Mouse (Mus musculus) left cerebral cortex, adult 6 months (tissue): ENCODE results near the gene Tulp3. TPM values are rescaled to one million over a fixed set of nuclear protein-coding genes. Genes with fewer than 3 reads are reported as not detected.

Source experiments
- long read RNA-seq, 2 experiments: library from polyadenylated mRNA; unstranded; transcript quantifications; one replicate each; pipeline ENCODE4 v2.0.0; 2019 to 2020
- polyA plus RNA-seq: library from polyadenylated mRNA; unstranded; fragments of <200 nt; fragmentation: Nextera tagmentation; gene quantifications from 2 replicates; pipeline ENCODE4 v1.2.3, GENCODE M21; 2021

Tulp3 gene
- polyA plus RNA-seq = 2.7 and 4.2 TPM in 2 replicates
- long read RNA-seq, experiment 1, transcript Tulp3-205 (2 exons, 1,053 nt) = major isoform, 7 of 10 reads
- long read RNA-seq, experiment 1, partial matches to known transcripts = 0 of 10 reads
- long read RNA-seq, experiment 1, other reads (novel, unspliced or antisense) = 2 of 10 reads
- long read RNA-seq, experiment 2, partial matches to known transcripts = 0 of 8 reads
- long read RNA-seq, experiment 2, other reads (novel, unspliced or antisense) = 5 of 8 reads

DNA sequence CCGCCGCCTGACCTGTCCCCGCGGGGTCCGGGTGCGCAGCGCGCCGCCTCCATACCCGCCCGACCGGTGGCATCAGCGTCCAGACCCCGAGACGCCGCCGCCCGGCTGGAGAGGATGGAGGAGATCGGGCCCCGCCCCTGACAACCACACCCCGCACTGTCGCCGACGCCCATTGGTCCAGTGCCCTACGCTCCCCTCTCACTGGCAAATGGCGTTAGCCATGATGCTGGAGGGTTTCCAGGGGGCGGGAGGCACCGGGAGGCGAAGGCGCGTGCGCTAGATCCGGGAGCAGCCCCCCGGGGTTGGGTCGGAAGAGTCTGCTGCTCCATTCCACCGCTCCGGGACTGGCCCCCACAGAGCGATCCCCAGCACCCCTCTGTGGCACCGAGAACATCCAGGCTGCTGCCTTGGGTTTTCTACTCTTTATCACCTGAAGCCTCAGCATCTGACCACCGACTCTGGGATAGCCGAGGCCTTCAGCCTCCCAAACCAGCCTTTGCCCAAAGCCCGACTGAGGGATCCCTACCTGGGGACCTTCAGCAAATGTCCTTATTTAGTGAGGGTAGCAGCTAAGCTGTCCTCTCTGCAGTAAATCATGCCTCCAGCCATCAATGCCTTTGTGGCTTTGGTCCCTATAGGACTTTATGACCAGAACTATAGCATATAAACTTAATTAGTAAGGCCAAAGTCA lies at the start of gene Tulp3:
Gene Tulp3, minus strand, starts transcription at position 126 of the 691 bp plus-strand sequence.

GRCm38 (mm10) chr6:128398996-128399395 lies 43.3 kb upstream of the Tulp3 start, which contains the start of gene Nrip2:
TSS of gene Nrip2 (plus strand) at chr6:128399296.

DNA sequence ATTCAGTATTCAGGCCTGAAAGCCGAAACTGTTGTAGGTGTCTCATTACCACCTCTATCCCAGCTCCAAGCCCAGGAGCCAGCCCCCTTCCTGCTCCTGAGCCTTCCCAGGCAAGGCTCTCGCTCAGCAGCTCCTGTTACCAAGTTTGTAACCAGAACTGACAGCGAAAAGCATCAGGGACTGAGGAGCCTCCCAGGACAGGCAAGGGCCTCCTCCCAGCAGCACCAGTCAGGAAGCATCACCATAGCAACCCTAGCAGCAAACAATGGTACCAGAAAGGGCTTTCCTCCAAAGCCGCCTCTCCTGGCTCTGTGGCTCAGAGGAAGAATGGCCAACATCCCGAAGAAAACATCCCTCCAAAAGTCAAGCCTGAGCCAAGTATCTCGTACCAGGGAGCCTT lies 19.5 kb upstream of the Tulp3 start, which contains the start of the genes Tex52 and Gm44596:
Gene Tex52, plus strand, starts transcription at position 265 of the 400 bp plus-strand sequence.
Gene Gm44596, plus strand, starts transcription at position 312 of the 400 bp plus-strand sequence.

GRCm38 (mm10) chr6:128362381-128363006 lies 6.8 kb upstream of the Tulp3 start, which contains the start of the genes Rhno1 and Foxm1:
TSS of gene Rhno1 (minus strand) at chr6:128362911.
TSS of gene Foxm1 (plus strand) at chr6:128362967.

DNA sequence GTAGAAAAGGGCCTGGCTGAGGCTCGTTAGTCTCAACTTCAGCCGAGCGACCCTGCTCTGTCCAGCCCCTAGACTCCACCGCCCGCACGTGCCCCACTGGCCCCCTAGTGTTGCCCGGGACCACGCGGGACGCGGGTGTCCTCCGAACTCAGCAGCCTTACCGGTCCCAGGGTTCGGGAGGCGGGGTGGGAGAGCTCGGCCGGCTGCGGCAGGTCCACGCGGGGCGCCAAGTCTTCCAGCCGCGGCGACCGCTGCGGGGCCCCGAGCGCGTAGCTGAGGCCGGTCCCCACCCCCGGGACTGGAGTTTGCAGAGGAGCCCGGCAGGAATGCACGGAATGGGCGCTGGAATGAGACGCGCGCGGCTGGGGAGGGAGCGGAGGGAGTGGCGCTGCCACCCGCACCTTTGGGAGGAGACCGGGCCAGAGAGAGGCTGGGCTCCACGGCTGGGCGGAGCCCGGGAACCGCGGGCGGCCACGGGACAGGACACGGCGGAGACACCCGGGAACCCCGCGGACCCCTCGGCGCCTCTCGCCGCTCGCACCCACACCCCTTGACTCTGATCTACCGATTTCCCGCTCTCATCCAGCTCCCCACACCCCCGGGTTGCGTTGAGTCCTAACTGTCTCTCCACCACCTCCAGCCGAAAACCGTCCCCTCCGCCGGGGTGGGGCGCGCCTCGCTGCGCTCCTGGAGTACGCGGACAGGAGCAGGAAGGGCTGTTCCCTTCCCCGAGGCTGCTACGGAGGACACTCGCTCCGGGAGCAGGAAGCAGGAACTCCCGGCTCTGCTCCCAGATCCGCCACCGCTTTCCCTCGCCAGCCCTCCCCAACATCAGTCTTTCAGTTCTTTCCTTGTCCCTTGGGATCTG lies 55.3 kb downstream of the Tulp3 start, which contains the start of gene Tead4:
Gene Tead4, minus strand, starts transcription at position 690 of the 868 bp plus-strand sequence.

Other genes with a start within 250 kb of the Tulp3 start
- gene Tspan9, start 212.3 kb downstream of the Tulp3 start, polyA plus RNA-seq = 21.5 and 26.0 TPM in 2 replicates
- 0.21 TPM in 1 of 2 replicates, not detected in the other for gene Tead4, start 55.0 kb downstream of the Tulp3 start, polyA plus RNA-seq
- gene Rhno1, start 7.1 kb upstream of the Tulp3 start, polyA plus RNA-seq = 18.3 and 18.4 TPM in 2 replicates
- gene Foxm1, start 7.1 kb upstream of the Tulp3 start, polyA plus RNA-seq = 0.12 and 0.26 TPM in 2 replicates
- gene Tex52, start 19.6 kb upstream of the Tulp3 start, polyA plus RNA-seq = 1.7 and 2.0 TPM in 2 replicates
- gene Gm44596, start 19.7 kb upstream of the Tulp3 start, polyA plus RNA-seq = not detected in 2 replicates
- gene Nrip2, start 43.4 kb upstream of the Tulp3 start, polyA plus RNA-seq = 9.1 and 11.4 TPM in 2 replicates
- 15.1 and 21.6 TPM in 2 replicates for gene Itfg2, start 69.1 kb upstream of the Tulp3 start, polyA plus RNA-seq
- gene Fkbp4, start 82.8 kb upstream of the Tulp3 start, polyA plus RNA-seq = 98.4 and 108 TPM in 2 replicates
- not detected in 2 replicates for gene Pzp, start 170.9 kb upstream of the Tulp3 start, polyA plus RNA-seq
- 44.4 and 48.9 TPM in 2 replicates for gene A2ml1, start 225.8 kb upstream of the Tulp3 start, polyA plus RNA-seq